Mouse (Mus musculus) brain, embryonic 18.5 days (tissue): ENCODE measurements around the gene Cfap43.

Experiments used
- DNase-seq: peaks from one replicate; pipeline ENCODE4 v3.0.0-alpha.2; 2012; ENCODE audit warnings: low read depth, low spot score

The Cfap43 gene

DNA sequence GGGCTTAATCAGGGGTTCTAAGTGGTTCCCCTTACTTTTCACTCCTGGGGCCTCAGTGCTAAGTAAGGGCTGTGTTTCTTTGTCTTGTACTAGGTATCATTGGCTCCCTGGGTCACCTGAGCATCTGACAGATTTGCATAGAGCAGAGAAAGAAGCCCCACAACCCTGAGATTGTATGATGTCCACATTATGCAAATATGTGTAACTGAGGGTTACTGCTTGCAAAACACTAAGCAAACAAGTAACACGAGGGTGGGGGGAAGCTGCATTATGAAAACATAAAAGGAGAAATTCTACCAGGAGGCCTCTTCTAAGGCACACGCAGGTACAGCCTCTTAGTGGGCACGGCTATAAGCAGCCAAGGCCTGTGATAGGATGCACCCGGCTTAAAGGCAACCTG, 3.8 kb downstream of the Cfap43 start:
- no peak for DNase-seq

DNA sequence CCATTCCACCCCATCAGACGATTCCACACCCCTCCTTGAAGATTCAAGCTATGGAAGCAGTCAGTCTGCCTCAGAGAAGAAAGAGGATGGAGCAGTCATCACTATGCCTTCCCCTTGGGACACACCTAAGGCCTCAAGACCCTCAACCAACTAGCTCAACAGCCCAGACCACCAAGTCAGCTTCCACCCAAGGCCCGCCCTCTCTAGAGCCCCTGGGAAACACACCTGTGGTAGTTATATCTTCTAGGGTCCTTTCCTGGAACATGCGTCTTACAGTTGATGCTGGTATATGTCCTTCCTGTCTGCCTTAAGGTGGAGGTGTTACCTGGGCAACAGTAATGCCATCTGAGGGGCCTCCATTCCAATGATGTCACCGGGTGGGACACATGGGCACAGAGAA, 4.9 kb downstream of the Cfap43 start:
- DNase-seq, result no peak

DNA sequence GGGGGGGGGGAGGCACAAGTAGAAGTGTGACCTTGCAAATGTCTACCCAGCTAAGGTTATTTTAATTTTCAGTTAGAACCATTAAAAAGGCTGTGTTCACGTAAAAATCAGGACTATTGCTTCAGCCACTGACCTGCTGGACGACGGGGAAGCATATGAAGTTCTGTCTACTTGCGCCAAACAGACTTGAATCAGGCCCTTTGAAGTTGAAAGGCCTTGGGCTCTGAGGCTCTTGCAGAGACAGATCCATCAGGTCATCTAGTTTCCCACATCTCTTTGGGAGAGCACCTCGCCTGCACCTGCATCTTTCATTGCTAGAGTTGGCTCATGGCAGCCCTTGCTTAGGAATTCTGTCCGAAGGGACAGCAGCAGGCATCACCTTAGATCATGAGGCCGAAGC, 5.7 kb downstream of the Cfap43 start:
- DNase-seq, result no peak

DNA sequence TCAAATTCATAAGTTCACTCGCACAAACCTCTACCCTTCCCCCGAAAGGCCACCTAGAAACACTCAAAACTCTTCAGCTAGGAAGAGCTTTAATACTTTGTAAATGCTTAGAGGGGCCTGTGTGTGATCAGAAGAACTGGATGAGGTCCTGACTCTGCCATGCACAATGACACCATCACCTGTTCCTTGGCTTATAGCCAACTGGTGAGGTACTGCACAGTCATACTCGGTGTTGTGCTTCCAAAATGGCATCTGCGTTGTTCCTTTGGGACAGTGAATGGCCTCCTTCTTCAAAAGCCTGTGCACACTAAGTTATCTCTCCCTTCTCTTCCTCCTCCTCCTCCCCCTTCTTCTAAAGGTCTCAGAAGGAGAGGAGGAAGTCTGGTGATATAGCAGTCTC, 8.3 kb downstream of the Cfap43 start:
- DNase-seq, result no peak

DNA sequence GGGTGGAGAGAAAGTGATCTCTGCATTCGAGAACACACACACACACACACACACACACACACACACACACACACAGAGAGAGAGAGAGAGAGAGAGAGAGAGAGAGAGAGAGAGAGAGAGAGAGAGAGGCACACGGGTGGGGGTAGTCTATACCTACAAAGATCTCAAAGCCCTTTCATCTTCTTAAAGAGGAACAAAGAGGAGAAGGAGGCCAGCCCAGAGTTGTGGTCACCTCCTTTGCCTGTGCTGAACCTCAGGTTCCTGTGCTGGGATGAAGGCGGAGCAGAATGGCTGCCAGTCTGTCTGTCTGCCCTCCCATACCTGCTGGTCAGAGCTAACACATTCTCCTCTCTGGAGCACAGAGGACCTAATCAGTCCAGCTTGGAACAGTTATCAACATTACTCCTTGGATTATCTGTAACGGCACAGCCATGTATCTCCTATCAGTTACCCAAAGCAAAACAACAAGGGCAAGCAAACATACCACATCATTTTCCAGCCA, 8.9 kb downstream of the Cfap43 start:
- DNase-seq, result no peak

DNA sequence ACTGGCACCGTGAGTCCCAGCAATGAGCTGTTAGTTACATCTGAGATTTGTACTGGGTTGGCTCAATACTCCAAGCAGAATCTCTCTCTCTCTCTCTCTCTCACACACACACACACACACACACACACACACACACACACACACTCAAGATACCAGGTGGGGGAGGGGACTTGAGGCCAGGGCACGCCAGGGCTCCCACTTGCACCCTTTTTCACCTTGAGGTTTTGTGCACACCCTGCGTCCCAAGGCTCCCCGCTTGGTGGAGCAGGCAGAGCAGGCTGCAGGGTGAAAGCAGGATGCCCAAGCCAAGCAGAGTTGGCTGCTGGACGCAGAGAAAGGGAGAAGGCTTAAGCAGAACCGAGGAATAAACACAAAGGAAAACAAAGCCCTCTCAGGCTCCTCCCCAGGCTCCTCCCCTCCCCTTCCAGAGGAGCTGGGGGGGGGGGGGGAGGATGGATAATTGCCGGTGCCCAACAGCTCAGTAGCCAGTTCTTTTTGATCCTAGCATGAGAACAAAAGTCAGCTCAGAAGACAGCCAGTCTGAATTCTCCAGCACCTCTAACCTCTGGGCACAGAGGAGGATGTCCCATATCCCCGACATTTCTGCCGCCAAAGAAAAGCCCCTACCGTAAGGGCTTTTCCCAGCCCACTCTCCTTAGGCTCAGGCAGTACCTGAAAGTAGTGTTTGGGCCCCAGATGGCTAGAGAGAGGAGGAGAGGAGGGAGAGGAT, 9.5 kb downstream of the Cfap43 start:
- DNase-seq, result peak; percentile 46

DNA sequence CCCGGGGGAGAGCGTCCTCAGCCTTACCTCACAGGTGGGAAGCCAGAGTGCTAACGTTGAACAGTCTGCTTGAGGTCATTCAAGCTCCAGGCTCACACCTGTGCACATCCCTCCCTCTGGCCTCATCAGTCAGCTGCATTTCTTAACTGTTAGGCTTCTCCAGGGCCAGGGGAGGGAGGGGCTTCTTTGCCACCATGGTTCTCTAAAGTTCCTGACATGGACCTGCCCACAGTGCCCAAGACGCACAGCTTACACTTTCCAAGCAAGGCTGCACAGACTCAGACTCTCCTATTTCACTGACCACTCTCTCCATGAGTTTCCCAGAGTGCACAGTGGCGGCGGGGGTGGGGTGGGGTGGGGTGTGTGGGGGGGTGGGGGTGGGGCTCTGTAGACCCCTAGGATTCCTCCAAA, 10.1 kb downstream of the Cfap43 start:
- no peak for DNase-seq

DNA sequence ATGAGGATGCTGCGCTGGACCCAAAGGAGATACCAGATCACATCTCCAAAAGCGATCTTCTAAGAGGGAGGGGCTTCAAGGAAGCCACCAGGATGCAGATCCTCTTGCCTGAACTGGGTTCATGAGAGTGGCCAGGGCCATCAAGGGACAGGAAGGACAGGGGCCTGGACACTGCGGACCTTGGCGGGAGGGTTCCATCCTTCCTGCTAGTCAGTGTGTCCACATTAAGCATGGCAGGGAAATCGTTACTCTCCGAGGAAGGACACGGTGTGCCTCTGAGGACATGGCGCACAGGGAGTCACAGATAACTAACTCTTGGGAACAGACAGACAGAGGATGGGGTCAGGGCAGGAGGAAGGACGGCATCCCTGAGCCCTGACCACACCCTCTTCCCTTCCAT, 11.5 kb downstream of the Cfap43 start:
- DNase-seq, result no peak

DNA sequence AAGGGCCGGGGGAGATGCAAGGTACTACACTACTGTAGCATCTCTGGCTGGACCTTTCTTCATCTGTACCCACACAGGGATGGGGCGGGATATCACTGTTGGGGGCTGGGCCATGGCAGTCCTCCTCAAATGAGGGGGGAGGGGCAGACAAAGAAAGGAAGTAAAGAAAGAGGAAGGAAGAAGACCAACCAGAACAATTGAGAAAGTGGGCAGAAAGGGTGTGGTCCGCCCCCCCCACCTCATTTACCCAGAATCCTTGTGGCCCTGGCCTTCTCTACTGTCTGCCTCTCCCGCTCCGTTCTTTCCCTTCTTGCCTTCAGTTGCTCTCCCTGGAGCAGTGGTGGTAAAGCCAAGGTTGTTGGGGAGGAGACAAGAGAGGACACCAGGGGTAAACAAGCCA, 13.5 kb downstream of the Cfap43 start:
- DNase-seq, result no peak

DNA sequence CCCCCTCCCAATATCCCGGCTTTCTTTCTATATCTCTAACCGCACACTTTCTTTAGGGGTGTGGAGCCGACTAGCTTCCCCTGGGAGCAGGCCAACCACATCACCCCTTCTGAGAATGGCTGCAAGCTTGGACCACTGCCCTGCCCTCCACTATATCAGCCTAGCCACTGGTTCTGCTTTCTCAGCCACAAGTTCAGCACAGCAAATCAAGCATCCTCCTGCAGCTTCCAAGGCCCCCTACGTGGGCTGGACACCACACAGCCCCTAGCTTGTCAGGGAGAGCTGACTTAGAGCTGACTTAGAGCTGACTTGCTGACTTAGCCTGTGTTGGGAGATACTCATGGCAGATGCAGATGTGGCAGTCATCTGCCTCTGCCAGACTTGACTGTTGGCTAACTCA, 14.0 kb downstream of the Cfap43 start:
- DNase-seq, result no peak

DNA sequence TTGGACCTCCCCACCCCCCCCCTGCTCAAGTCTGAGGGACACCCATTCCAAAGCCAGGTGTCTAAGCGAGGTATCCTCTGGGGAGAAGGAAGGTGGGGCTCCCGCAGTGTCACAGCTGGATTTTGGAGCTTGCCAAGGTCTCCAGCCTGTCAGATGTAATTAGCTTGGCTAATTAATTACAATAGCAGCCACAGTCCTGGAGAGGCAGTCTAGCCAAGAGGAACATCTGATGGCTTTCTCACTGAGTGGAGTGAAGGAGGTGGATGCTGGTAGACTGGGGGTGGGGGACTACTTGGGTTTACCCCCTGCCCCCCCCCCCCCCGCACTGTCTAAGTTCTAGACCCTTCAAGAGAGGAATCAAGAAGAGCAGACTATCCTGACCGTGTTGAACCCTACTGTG, 15.4 kb downstream of the Cfap43 start:
- no peak for DNase-seq

DNA sequence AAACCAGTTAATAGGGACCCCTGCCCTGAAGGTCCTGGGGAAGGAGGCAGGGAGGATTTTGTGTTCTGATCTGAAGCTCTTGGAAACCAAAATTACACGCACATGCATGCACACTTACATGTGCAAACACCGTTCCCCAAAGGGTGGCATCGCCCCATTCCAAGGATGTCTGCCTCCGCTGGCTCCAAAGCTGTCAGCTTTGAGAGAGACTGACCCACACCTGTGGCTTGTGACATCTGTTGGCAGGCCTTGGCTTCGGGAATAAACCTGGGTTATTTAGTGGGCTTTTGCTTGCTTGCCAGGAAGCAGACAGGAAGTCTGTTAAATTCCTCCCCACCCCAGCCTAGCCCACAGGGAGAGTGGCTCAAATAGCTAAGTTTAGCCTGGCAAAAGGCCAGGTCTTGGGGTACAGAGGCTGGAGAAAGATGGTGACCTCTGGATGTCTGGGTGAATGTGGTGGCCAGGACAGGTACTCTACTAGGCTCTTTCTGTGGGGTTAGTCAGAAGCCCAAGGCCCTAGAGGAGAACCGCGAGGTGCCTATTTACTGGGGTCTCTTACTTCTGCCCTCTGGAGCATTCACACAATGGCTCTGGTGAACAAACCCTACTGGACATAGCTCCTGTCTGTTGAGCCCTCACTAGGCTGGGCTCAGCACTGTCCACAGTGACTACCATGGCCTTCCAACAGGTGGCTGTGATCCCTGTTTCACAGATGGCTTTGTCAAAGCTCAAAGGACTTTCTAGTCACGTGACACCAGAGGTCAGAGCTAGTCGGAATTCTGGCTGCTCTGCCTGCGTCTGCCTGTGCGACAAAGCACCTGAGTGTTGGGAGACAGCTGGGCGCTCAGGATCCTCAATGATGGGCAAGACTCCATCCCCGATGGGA, 16.5 kb downstream of the Cfap43 start:
- no peak for DNase-seq

DNA sequence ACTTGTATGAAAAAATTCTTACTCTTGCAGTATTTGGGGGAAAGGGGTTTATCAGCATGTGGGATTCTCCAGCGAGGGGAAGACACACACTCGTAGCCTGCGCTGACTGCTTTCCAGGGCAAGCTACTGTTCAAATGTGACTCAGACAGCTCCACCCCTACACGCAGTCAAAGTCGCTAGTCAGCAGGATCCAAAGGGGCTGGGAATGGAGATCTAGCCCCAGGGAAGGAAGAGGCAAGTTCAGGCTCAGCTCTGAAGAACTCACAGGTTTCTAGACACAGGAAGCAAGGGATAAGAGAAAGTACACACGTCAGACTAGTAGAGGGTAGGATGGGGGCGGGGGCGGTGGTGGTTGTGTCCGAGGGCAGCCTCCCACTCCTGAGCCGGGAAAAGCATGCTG, 18.5 kb downstream of the Cfap43 start:
- no peak for DNase-seq

DNA sequence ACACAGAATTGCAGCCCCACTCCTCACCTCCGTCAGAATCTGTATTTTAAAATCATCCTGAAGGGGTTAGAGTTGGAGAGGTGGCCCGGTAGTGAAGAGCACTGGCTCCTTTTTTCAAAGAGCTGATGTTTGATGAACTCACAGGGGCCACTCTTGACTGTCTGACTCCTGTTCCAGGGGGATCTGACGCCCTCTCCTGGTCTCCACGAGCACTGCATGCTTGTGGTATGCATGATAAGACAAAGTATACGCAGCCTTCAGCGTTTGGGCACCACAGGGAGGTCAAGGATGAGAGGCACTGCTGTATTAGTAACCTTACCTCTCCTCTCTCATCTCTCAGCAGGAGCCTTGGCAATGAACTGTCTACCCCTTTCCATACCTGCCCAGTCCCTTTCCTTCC, 19.1 kb downstream of the Cfap43 start:
- no peak for DNase-seq

DNA sequence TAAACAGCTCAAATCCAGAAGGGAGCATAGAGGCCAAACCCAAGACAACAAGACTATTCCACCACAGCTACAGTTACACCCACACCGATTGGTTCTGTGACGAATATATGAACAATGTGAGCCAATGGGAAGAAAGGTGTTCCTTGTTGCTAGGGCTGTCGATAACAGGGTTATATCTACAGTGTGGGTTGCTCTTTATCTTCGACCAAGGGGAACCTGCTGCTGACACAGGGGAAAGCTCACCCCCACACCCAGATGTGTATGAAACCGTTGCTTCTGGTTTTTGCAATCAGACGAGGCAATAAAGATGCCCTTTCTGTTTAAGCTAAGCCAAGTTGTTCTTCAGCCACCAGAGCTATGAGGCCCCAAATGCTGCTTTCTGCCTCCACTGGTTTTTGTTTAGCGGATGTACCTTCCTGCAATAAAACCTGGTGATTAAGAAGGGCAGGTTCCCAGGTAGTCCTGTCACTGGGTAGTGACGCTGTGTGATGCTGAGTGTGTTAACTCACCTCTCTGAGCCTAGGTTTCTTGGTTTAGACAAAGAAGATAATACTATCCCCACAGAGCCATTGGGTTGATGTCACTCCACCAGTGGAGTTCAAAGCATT, 20.5 kb downstream of the Cfap43 start:
- DNase-seq, result no peak

DNA sequence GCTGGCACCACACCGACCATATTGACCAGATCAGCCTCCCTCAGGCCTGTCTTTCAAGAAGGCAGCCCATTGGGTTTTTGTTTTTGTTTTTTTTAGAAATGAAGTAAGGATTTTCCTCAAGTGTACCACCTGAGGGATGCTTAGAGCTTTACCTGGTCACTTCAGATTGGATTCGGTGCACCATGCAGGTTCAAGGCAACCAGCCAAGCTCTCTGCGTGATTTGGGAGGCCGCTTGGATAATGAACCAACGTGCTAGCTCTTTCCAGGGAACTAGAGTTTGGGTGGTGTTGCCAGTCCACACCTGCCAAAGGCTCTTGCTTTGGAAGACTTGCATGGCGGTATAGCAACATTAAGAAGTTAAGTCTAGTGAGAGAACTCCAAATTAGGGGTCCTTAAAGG, 26.0 kb downstream of the Cfap43 start:
- DNase-seq, result no peak

DNA sequence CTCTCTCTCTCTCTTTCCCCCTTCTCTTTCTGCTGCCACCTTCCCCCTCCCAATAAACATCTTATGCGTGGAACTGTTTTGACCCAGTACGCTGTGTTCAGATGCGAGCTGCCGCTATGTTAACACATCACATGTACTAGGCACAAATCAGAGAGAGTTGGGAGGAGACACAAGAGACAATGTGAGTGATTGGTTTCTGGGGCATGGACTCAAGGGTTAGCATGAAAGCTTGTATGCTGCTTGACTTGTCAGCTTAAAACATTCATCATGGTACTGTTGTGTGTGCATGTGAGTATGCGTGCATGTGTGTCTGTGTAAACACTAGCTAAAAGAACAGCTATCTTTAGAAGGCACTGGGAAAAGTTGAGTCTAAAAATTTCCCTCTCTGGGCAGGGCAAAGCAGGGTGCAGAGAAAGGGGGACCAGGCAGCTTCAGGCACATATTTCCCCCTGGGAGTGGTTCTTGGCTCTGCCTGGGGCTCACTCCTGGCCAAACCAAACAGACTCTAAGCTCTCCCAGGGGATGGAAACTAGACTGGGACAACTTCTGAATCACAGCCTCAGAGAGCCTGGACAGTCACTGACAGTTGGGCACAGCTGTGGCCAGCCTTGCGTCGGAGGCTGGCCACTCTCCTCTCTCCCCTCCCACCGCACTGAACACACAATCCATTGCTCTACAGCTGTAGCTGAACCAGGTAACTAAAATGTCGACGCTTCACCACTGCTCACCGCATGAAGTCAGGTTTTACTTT, 27.4 kb downstream of the Cfap43 start:
- DNase-seq, result no peak

DNA sequence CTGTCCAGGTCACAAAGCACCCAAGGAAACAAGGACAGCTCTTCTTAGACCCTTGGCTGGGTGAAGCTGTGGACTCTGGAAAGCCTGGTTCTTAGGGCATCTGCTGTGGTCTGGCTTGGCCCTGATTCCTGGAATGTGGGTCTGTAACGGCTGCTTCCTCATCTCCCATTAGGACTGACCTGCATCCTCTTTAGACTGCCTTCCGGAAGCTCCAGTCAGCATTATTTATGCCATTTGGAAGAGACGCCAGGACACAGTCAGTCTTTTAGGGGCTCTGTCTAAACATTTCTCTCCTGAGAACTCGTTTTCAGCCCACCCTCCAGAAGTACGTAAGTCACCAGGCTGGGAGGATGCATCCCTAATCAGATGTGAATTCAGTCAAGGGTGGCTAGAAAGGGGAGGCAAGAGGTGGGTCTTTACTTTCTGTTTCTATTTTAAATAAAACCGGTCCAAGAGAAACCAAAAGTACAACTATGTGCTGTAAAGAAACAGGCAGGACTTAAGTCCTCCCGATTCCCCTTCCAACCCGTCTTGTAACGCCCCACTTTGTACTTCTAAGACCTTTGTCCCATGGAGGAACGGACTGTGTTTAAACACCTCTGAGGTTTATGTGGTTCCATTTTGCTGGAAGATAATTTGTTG, 28.5 kb downstream of the Cfap43 start:
- DNase-seq, result no peak

DNA sequence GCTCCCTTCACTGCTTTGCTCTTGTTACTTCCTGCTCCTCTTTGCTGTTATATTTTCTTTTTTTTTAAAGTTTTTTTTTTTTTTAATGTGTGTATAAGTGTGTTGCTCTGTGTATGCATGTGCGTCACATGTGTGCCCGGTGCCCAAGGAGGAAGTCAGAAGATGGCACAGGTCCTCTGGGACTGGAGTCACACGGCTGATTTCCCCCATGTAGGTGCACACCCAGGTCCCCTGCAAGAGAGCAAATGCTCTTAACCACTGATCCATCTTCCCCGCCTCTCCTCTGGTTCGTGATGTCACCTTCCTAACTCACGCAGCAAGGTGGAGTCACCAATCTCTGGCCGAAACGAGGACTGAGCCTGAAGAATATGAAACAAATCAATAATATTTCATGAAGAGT, 31.1 kb downstream of the Cfap43 start:
- no peak for DNase-seq

DNA sequence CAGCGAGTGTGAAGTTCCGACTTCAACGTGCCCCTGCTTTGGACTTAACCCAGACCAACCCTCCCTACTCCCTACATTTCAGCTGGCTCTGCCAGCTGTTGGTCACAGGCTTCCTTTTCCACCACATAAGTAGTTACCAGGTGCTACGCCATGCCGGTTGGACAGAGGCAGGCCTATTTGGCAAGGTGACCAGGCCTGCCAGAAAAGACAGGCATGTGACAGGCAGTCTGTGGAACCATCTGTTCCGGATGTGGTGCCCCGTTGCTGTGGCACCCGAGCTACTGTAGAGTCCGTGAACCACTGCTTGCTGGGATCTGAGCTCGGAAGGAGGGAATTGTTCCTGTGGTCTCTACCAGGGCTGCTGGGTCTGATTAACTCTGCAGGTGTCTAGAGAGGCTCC, 31.7 kb downstream of the Cfap43 start:
- DNase-seq, result no peak

DNA sequence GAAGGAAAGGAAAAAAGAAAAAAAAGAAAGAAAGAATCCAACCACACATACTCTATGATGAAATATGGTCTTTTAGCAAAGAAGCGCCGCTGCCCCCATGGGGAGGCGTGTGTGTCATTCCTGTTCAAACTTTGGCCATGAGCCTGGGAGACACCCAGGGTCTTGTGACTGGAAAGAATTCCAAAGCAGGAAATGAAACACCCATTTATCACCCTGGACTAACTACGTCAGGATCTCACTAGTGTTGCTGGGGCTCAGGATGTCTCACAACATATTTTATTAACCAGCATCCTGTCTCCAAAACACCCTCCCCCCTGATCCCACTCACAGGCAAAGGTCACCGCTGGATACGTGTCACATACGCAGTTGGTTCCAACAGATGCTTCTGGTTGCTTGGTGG, 32.5 kb downstream of the Cfap43 start:
- DNase-seq, result no peak
